Mouse (Mus musculus): ENCODE results near the gene Cwc22. TPM values are rescaled to one million over a fixed set of nuclear protein-coding genes. Genes with fewer than 3 reads are reported as not detected.

Cwc22 gene
- polyA plus RNA-seq, 1 experiment from 2014 or later, result 47.2 TPM

- H3K4me3 ChIP-seq (ENCODE audit: low read depth, low read length), result no peak overlapping the region
- DNase-seq (ENCODE audit: low spot score) (no peak), ATAC-seq (ENCODE audit: insufficient number of reproducible peaks, low FRiP score, low TSS enrichment, low read depth) (no peak)
- WGBS, result 85% methylated on average over 2 of the region's 2 CpGs
- H3K27ac ChIP-seq (replicated peaks; ENCODE audit: low read depth, low read length), result no peak overlapping the region
- no peak overlapping the region for H3K9ac ChIP-seq (ENCODE audit: low read length)
- H3K4me1 ChIP-seq (ENCODE audit: control insufficient read depth, insufficient read depth, low read length), result no peaks in the 10 kb centered on the region
- no peaks in the 10 kb centered on the region for H3K27me3 ChIP-seq (ENCODE audit: control insufficient read depth, insufficient read depth, low read length)
- no peaks in the 10 kb centered on the region for H3K36me3 ChIP-seq (ENCODE audit: control insufficient read depth, insufficient read depth, low read length)
- no peaks in the 10 kb centered on the region for H3K9me3 ChIP-seq (ENCODE audit: control insufficient read depth, low read length)
- H3K4me2 ChIP-seq (ENCODE audit: low read depth, severe bottlenecking), result no peak overlapping the region
Measured at GRCm38 (mm10) chr2:77973296-77973695, 27.1 kb upstream of the Cwc22 start.

DNA sequence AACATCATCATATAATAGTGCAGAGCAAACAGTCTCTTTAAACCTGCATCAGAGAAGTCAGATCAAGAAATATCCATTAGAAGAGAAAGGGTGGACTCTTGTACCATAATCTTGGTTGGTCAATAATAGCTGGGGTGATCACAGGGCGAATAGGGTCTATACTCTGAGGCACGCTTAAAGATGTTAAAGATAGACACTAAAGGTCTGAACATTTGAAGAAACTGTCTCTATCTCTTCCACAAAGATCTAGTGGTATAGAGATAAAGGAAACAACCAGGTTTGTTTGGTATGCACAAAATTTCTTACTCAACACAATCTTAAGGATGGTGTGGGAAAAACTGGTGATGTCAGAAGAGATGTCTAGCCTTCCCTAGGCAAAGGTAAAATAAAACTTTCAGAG, 26.4 kb upstream of the Cwc22 start:
- 92% methylated on average over 2 of the region's 2 CpGs for WGBS
- no peak for ATAC-seq (ENCODE audit: insufficient number of reproducible peaks, low FRiP score, low TSS enrichment, low read depth)
- Histone ChIP-seq H3K27ac (replicated peaks; ENCODE audit: low read depth, low read length) (no peak overlapping the region), H3K4me3 (ENCODE audit: low read depth, low read length) (no peak overlapping the region), H3K9me3 (ENCODE audit: control insufficient read depth, low read length) (no peaks in the 10 kb centered on the region), H3K4me2 (ENCODE audit: low read depth, severe bottlenecking) (no peak overlapping the region), H3K9ac (ENCODE audit: low read length) (no peak overlapping the region), H3K4me1 (ENCODE audit: control insufficient read depth, insufficient read depth, low read length) (no peaks in the 10 kb centered on the region), H3K36me3 (ENCODE audit: control insufficient read depth, insufficient read depth, low read length) (no peaks in the 10 kb centered on the region), H3K27me3 (ENCODE audit: control insufficient read depth, insufficient read depth, low read length) (no peaks in the 10 kb centered on the region)
- DNase-seq (ENCODE audit: low spot score), result no peak

DNA sequence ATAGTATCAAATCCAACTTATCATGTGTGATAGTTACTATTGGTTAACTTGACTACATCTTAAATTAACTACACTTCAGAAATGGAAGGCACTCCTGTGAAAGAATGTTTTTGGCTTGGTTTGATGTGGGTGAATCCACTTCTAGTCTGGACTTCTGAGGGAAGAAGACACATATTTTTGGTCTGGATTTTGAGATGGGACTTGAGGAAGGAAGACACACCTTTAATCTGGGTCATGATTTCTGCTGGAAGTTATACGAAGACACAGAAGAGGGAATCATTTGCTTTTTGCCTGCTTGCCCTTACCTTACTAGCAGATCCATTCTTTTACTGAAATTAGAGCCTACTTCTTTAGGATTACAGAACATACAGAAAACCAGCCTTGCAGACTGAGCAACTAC, 25.7 kb upstream of the Cwc22 start:
- no peak overlapping the region for H3K4me3 ChIP-seq (ENCODE audit: low read depth, low read length)
- H3K9ac ChIP-seq (ENCODE audit: low read length), result no peak overlapping the region
- ATAC-seq (ENCODE audit: insufficient number of reproducible peaks, low FRiP score, low TSS enrichment, low read depth) (no peak), DNase-seq (ENCODE audit: low spot score) (no peak)
- H3K9me3 ChIP-seq (ENCODE audit: control insufficient read depth, low read length), result no peaks in the 10 kb centered on the region
- H3K36me3 ChIP-seq (ENCODE audit: control insufficient read depth, insufficient read depth, low read length), result no peaks in the 10 kb centered on the region
- 89% methylated on average over 1 of the region's 1 CpGs for WGBS
- H3K4me1 ChIP-seq (ENCODE audit: control insufficient read depth, insufficient read depth, low read length), result no peaks in the 10 kb centered on the region
- no peak overlapping the region for H3K27ac ChIP-seq (replicated peaks; ENCODE audit: low read depth, low read length)
- no peaks in the 10 kb centered on the region for H3K27me3 ChIP-seq (ENCODE audit: control insufficient read depth, insufficient read depth, low read length)
- no peak overlapping the region for H3K4me2 ChIP-seq (ENCODE audit: low read depth, severe bottlenecking)

DNA sequence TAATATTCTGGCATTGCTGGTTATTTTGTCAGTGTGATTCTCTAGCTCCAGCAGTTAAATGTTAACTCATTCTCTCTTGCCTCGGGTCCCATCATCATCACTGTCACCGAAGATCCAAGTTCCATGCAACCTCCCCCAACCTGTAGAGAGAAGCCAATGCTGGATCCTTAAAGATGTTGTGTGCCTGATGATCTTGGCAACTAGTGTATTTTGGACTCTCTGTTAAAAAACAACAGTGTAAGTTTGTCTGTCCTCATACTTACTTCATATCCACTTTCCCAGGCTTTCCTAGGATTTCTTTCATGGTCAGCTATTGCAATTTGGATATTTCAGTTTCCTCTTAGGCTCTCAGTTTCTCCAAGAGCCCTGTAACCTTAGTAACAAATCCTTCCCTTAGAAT, 25.2 kb upstream of the Cwc22 start:
- Histone ChIP-seq H3K4me1 (ENCODE audit: control insufficient read depth, insufficient read depth, low read length) (no peaks in the 10 kb centered on the region), H3K9ac (ENCODE audit: low read length) (no peak overlapping the region), H3K4me2 (ENCODE audit: low read depth, severe bottlenecking) (no peak overlapping the region), H3K4me3 (ENCODE audit: low read depth, low read length) (no peak overlapping the region), H3K36me3 (ENCODE audit: control insufficient read depth, insufficient read depth, low read length) (no peaks in the 10 kb centered on the region), H3K9me3 (ENCODE audit: control insufficient read depth, low read length) (no peaks in the 10 kb centered on the region), H3K27ac (replicated peaks; ENCODE audit: low read depth, low read length) (no peak overlapping the region), H3K27me3 (ENCODE audit: control insufficient read depth, insufficient read depth, low read length) (no peaks in the 10 kb centered on the region)
- WGBS, result 82% methylated on average over 2 of the region's 2 CpGs
- ATAC-seq (ENCODE audit: insufficient number of reproducible peaks, low FRiP score, low TSS enrichment, low read depth) (no peak), DNase-seq (ENCODE audit: low spot score) (no peak)

GRCm38 (mm10) chr2:77970556-77970955, 24.4 kb upstream of the Cwc22 start:
- H3K27ac ChIP-seq (replicated peaks; ENCODE audit: low read depth, low read length), result no peak overlapping the region
- H3K9ac ChIP-seq (ENCODE audit: low read length), result no peak overlapping the region
- H3K36me3 ChIP-seq (ENCODE audit: control insufficient read depth, insufficient read depth, low read length), result no peaks in the 10 kb centered on the region
- DNase-seq (ENCODE audit: low spot score) (no peak), ATAC-seq (ENCODE audit: insufficient number of reproducible peaks, low FRiP score, low TSS enrichment, low read depth) (no peak)
- no peaks in the 10 kb centered on the region for H3K9me3 ChIP-seq (ENCODE audit: control insufficient read depth, low read length)
- no peaks in the 10 kb centered on the region for H3K27me3 ChIP-seq (ENCODE audit: control insufficient read depth, insufficient read depth, low read length)
- WGBS, result 82% methylated on average over 3 of the region's 3 CpGs
- H3K4me2 ChIP-seq (ENCODE audit: low read depth, severe bottlenecking), result no peak overlapping the region
- no peaks in the 10 kb centered on the region for H3K4me1 ChIP-seq (ENCODE audit: control insufficient read depth, insufficient read depth, low read length)
- no peak overlapping the region for H3K4me3 ChIP-seq (ENCODE audit: low read depth, low read length)

DNA sequence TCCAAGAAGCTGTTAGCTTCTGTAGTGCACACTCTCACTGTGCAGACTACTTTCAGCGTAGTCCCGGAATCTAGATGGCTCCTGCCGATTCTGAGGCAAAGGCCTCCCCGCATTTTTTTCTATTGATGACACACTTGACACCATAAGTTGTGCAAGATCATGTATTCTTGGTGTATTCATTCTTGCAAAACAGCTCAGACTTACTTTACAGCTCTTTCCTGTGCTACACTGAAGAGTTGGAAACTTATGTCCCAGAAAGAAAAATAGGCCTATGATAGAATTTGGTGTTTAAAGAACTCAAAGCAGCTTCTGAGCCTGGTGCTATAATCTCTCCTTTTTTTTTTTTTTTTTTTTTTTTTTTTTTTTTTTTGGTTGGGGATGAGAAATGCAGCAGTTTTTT, 23.8 kb upstream of the Cwc22 start:
- no peak overlapping the region for H3K4me3 ChIP-seq (ENCODE audit: low read depth, low read length)
- WGBS, result 95% methylated on average over 4 of the region's 4 CpGs
- no peak for ATAC-seq (ENCODE audit: insufficient number of reproducible peaks, low FRiP score, low TSS enrichment, low read depth)
- H3K9me3 ChIP-seq (ENCODE audit: control insufficient read depth, low read length), result no peaks in the 10 kb centered on the region
- no peak for DNase-seq (ENCODE audit: low spot score)
- H3K4me1 ChIP-seq (ENCODE audit: control insufficient read depth, insufficient read depth, low read length), result no peaks in the 10 kb centered on the region
- no peak overlapping the region for H3K9ac ChIP-seq (ENCODE audit: low read length)
- no peak overlapping the region for H3K4me2 ChIP-seq (ENCODE audit: low read depth, severe bottlenecking)
- no peaks in the 10 kb centered on the region for H3K36me3 ChIP-seq (ENCODE audit: control insufficient read depth, insufficient read depth, low read length)
- H3K27me3 ChIP-seq (ENCODE audit: control insufficient read depth, insufficient read depth, low read length), result no peaks in the 10 kb centered on the region
- H3K27ac ChIP-seq (replicated peaks; ENCODE audit: low read depth, low read length), result no peak overlapping the region

DNA sequence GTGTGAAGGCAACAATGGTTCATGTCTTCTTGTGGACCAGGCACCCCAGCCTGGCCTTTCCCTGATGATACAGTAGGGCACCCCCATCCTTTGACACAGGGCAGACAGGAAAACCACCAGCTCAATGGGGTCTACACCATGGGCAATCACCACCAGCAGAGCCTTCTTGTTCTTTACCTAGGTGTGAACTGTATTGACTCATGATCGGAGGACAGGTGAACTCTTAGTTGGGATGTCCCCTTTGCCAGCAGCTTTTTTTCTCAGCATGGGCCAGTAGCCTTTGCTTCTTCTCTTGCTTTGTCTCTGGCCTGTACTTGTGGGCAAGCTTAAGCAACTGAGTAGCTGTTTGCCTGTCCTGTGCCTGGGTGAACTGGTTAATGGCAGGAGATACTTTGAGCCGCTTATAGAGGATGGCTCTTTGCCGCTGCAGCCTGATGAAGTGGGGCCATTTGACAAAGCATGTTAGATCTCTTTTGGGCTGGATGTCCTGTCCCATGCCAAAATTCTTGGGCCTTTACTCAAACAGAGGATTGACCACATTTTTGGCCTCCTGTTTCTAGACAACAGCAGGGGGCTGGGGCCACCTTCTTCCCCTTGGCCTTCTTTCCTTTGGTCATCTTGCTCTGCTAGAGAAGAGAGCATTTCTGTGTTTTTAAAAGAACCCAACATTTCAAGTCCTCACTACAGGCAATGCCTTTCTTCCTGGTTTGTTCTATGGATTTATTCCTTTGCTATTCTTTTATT, 16.4 kb upstream of the Cwc22 start:
- DNase-seq (ENCODE audit: low spot score), result no peak
- Histone ChIP-seq H3K4me2 (ENCODE audit: low read depth, severe bottlenecking) (no peak overlapping the region), H3K36me3 (ENCODE audit: control insufficient read depth, insufficient read depth, low read length) (no peaks in the 10 kb centered on the region), H3K27me3 (ENCODE audit: control insufficient read depth, insufficient read depth, low read length) (no peaks in the 10 kb centered on the region), H3K4me3 (ENCODE audit: low read depth, low read length) (no peak overlapping the region), H3K9ac (ENCODE audit: low read length) (no peak overlapping the region), H3K4me1 (ENCODE audit: control insufficient read depth, insufficient read depth, low read length) (no peaks in the 10 kb centered on the region), H3K9me3 (ENCODE audit: control insufficient read depth, low read length) (no peaks in the 10 kb centered on the region), H3K27ac (replicated peaks; ENCODE audit: low read depth, low read length) (no peak overlapping the region)
- no peak for ATAC-seq (ENCODE audit: insufficient number of reproducible peaks, low FRiP score, low TSS enrichment, low read depth)
- 98% methylated on average over 3 of the region's 3 CpGs for WGBS

GRCm38 (mm10) chr2:77961256-77961655, 15.1 kb upstream of the Cwc22 start:
- Histone ChIP-seq H3K36me3 (ENCODE audit: control insufficient read depth, insufficient read depth, low read length) (no peaks in the 10 kb centered on the region), H3K4me2 (ENCODE audit: low read depth, severe bottlenecking) (no peak overlapping the region), H3K4me3 (ENCODE audit: low read depth, low read length) (no peak overlapping the region), H3K27me3 (ENCODE audit: control insufficient read depth, insufficient read depth, low read length) (no peaks in the 10 kb centered on the region), H3K9me3 (ENCODE audit: control insufficient read depth, low read length) (no peaks in the 10 kb centered on the region), H3K4me1 (ENCODE audit: control insufficient read depth, insufficient read depth, low read length) (no peaks in the 10 kb centered on the region), H3K27ac (replicated peaks; ENCODE audit: low read depth, low read length) (no peak overlapping the region), H3K9ac (ENCODE audit: low read length) (no peak overlapping the region)
- DNase-seq (ENCODE audit: low spot score), result no peak
- ATAC-seq (ENCODE audit: insufficient number of reproducible peaks, low FRiP score, low TSS enrichment, low read depth), result no peak
- 81% methylated on average over 1 of the region's 1 CpGs for WGBS

- no peaks in the 10 kb centered on the region for H3K9me3 ChIP-seq (ENCODE audit: control insufficient read depth, low read length)
- H3K4me3 ChIP-seq (ENCODE audit: low read depth, low read length), result no peak overlapping the region
- H3K36me3 ChIP-seq (ENCODE audit: control insufficient read depth, insufficient read depth, low read length), result no peaks in the 10 kb centered on the region
- no peak for ATAC-seq (ENCODE audit: insufficient number of reproducible peaks, low FRiP score, low TSS enrichment, low read depth)
- H3K4me2 ChIP-seq (ENCODE audit: low read depth, severe bottlenecking), result no peak overlapping the region
- H3K4me1 ChIP-seq (ENCODE audit: control insufficient read depth, insufficient read depth, low read length), result no peaks in the 10 kb centered on the region
- H3K27me3 ChIP-seq (ENCODE audit: control insufficient read depth, insufficient read depth, low read length), result no peaks in the 10 kb centered on the region
- no peak for DNase-seq (ENCODE audit: low spot score)
- no peak overlapping the region for H3K27ac ChIP-seq (replicated peaks; ENCODE audit: low read depth, low read length)
- whole genome bisulfite sequencing, result 83% methylated on average over 3 of the region's 3 CpGs
- no peak overlapping the region for H3K9ac ChIP-seq (ENCODE audit: low read length)
Measured at GRCm38 (mm10) chr2:77960711-77961110, 14.5 kb upstream of the Cwc22 start.
